Mouse (Mus musculus) embryonic facial prominence, embryonic 11.5 days (tissue): ENCODE data around the gene Scp2. TPM values are rescaled to one million over a fixed set of nuclear protein-coding genes. Genes with fewer than 3 reads are reported as not detected.
A peak's percentile ranks its signal among the peaks of the same experiment; 100 is the strongest.
"Not testable (repeated sequence)": the region's sequence is repeated elsewhere in the genome, so short reads cannot be mapped to it uniquely, and the experiment has no call there.

Source experiments
- ATAC-seq: fragments of 200-750 bp; cut with Nextera tagmentation; replicated peaks from 2 replicates; pipeline ENCODE4 v1.8.0; 2017; ENCODE audit warnings: low read depth; ENCODE audit not compliant: insufficient number of reproducible peaks, low FRiP score, low TSS enrichment
- DNase-seq: peaks from one replicate; pipeline ENCODE4 v3.0.0-alpha.2; 2015; ENCODE audit warnings: low spot score
- H3K27ac ChIP-seq: fragments of 300-500 bp; sonication (generic); replicated peaks from 2 replicates; pipeline ENCODE4 v1.5.1; 2014; ENCODE audit warnings: mild to moderate bottlenecking, low read depth, low read length, control low read depth
- H3K27me3 ChIP-seq: fragments of 300-500 bp; sonication (generic); 2 replicates; pipeline ENCODE4 v1.6.1; 2014; ENCODE audit warnings: mild to moderate bottlenecking, low read length, moderate library complexity, mixed read lengths; ENCODE audit not compliant: control insufficient read depth, insufficient read depth
- H3K36me3 ChIP-seq: fragments of 300-500 bp; sonication (generic); replicated peaks from 2 replicates; pipeline ENCODE4 v1.6.1; 2014; ENCODE audit warnings: low read depth, mild to moderate bottlenecking, low read length, moderate library complexity, mixed read lengths; ENCODE audit not compliant: control insufficient read depth, insufficient read depth
- H3K4me1 ChIP-seq: fragments of 300-500 bp; sonication (generic); 2 replicates; pipeline ENCODE4 v1.6.1; 2014; ENCODE audit warnings: low read length, mixed read lengths; ENCODE audit not compliant: control insufficient read depth, insufficient read depth
- H3K4me2 ChIP-seq: fragments of 300-500 bp; sonication (generic); 2 replicates; pipeline ENCODE4 v1.6.1; 2014; ENCODE audit warnings: low read depth, mild to moderate bottlenecking, control low read depth, low read length, moderate library complexity
- H3K4me3 ChIP-seq: fragments of 300-500 bp; sonication (generic); 2 replicates; pipeline ENCODE4 v1.5.1; 2014; ENCODE audit warnings: low read depth, low read length, control low read depth
- H3K9ac ChIP-seq: fragments of 300-500 bp; sonication (generic); replicated peaks from 2 replicates; pipeline ENCODE4 v1.6.1; 2014; ENCODE audit warnings: mild to moderate bottlenecking, control low read depth, low read length
- H3K9me3 ChIP-seq: fragments of 300-500 bp; sonication (generic); replicated peaks from 2 replicates; pipeline ENCODE4 v1.6.1; 2016; ENCODE audit warnings: mild to moderate bottlenecking, low read length, inconsistent platforms, mixed read lengths; ENCODE audit not compliant: control insufficient read depth
- WGBS: fragments of 180-500 bp; shearing (Covaris S2); extraction: QIAGEN DNeasy Blood & Tissue Kit; methylation state at CpG from one replicate; pipeline ENCODE4 v1.1.7; 2014; 5-methylcytosine and 5-hydroxymethylcytosine counted together
- polyA plus RNA-seq: library from polyadenylated mRNA; unstranded; fragments of >200 nt; fragmentation: Nextera tagmentation; extraction: Ambion mirVana; gene quantifications from 2 replicates; pipeline ENCODE4 v1.2.1, GENCODE M21; 2014

Scp2 gene
- polyA plus RNA-seq, 1 experiment from 2014 or later, result 183 TPM

DNA sequence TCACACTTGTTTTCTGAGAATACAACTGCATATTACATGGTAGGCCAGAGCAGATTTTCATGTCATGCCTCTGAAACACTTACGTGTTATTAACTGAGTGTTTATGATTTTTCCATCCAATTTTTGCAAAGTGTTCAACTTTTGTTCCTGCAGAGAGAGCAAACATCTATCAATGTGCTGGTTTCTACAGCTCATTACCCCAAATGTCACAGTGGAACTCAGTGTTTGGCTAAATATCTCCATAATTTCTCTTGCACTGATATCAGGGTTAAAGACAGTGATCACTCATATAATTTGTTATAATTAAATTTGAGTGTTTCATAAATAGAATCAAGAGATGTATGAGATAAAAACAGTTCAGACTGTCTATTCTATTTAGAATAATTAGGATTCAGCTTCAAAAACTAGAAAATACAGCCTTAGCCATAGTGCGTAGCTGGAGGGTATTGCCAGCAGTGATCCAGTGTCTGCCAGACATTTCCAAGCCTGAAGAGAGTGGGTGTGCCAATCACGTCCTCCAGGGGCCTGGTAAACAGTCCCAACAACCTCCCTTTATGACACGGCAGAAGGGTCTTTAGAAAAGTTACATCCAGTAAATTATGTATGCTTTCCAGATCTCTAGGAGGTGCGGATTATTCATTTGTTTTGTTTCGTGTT, 51.9 kb downstream of the Scp2 start:
- no peak overlapping the region for H3K27ac ChIP-seq
- H3K9me3 ChIP-seq, result no peaks in the 10 kb centered on the region
- WGBS, result 82% methylated on average over 6 of the region's 6 CpGs
- no peak overlapping the region for H3K4me2 ChIP-seq
- H3K36me3 ChIP-seq, result no peaks in the 10 kb centered on the region
- ATAC-seq (no peak), DNase-seq (no peak)
- H3K27me3 ChIP-seq, result no peaks in the 10 kb centered on the region
- H3K4me3 ChIP-seq, result no peak overlapping the region
- no peaks in the 10 kb centered on the region for H3K4me1 ChIP-seq
- no peak overlapping the region for H3K9ac ChIP-seq

DNA sequence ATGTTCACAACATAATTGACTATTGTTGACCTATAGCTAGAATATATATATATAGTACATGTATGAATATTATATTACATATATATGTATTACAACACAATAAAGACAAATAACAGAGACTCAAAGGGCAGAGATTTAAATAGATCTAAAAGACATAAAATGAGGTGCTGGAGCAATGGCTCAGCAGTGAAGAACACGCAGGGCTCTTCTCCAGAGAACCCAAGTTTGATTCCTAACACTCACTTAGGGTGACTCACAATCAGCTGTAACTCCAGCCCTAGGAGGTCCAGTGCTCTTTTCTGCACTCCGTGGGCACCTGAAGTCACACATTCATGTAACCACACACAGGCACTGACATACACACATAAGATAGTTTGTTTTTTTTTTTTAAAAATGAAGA, 60.8 kb downstream of the Scp2 start:
- Histone ChIP-seq H3K27ac (no peak overlapping the region), H3K36me3 (no peaks in the 10 kb centered on the region), H3K9me3 (no peaks in the 10 kb centered on the region), H3K27me3 (no peaks in the 10 kb centered on the region), H3K4me3 (no peak overlapping the region), H3K4me2 (no peak overlapping the region), H3K4me1 (no peaks in the 10 kb centered on the region), H3K9ac (no peak overlapping the region)
- DNase-seq, result no peak
- ATAC-seq, result no peak
- WGBS, result 91% methylated on average over 2 of the region's 2 CpGs

DNA sequence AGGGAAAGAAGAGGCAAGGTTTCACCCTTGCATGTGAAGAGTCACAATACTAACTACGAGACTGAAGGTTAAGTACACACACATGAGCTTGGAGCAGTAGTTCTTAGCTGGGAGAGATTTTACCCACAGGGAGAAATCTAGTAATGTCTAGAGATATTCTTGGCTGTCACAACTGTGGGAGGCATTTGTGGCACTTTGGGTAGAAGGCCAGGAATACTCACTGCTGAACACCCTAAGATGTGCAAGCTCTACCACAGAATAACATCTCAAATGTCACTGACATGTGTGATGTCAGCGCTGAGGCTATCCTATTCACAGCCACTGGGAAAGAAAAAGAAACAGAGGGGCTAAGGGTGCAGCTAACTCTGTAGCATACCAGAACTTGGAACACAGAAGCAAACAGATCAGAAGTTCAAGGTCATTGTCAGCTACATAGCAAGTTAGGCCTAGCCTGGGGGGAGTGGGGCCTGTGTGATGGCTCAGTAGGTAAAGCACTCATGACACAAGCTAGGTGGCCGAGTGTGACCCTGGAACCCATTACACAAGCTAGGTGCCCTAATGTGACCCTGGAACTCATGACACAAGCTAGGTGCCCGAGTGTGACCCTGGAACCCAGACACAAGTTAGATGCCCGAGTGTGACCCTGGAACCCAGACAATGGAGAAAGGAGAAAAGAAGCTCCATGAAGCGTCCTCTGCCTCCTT, 61.6 kb downstream of the Scp2 start:
- Histone ChIP-seq H3K4me1 (no peaks in the 10 kb centered on the region), H3K27ac (no peak overlapping the region), H3K4me2 (no peak overlapping the region), H3K27me3 (no peaks in the 10 kb centered on the region), H3K9me3 (no peaks in the 10 kb centered on the region), H3K4me3 (no peak overlapping the region), H3K36me3 (no peaks in the 10 kb centered on the region), H3K9ac (no peak overlapping the region)
- DNase-seq (no peak), ATAC-seq (no peak)
- WGBS, result 73% methylated on average over 6 of the region's 6 CpGs

DNA sequence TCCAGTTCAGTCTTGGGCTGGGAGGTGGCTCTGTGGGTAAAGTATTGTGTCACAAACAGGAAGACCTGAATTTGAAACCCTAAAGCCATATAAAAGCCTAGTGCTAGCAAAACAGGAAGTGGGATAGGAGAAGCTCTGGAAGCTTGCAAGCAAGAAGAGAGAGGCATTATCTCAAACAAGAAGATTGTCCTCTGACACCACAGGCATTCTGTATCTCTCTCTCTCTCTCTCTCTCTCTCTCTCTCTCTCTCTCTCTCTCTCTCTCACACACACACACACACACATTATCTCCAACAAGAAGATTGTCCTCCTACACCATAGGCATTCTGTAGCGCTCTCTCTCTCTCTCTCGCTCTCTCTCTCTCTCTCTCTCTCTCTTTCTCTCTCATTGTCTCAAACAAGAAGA, 62.4 kb downstream of the Scp2 start:
- H3K36me3 ChIP-seq, result no peaks in the 10 kb centered on the region
- no peak overlapping the region for H3K4me2 ChIP-seq
- 92% methylated on average over 2 of the region's 2 CpGs for WGBS
- H3K27me3 ChIP-seq, result no peaks in the 10 kb centered on the region
- no peaks in the 10 kb centered on the region for H3K9me3 ChIP-seq
- no peak overlapping the region for H3K4me3 ChIP-seq
- no peak overlapping the region for H3K9ac ChIP-seq
- no peaks in the 10 kb centered on the region for H3K4me1 ChIP-seq
- ATAC-seq (no peak), DNase-seq (no peak)
- H3K27ac ChIP-seq, result no peak overlapping the region

DNA sequence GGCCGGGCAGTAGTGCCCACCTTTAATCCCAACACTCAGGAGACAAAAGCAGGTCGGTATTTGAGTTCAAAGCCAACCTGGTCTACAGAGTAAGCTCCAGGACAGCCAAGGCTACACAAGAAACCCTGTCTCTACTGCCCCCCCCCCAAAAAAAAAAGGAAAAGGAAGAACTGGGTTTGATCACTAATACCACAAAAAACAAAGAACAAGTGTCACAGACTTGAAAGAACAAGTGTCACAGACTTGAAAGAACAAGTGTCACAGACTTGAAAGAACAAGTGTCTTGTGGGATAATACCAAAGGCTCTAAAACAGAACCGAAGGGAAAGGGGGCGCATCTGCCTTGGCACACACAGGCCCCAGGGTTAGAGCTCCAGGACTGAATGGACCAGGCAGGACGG, 63.9 kb downstream of the Scp2 start:
- H3K9ac ChIP-seq, result no peak overlapping the region
- H3K4me3 ChIP-seq, result no peak overlapping the region
- 82% methylated on average over 5 of the region's 5 CpGs for WGBS
- no peaks in the 10 kb centered on the region for H3K27me3 ChIP-seq
- no peak for ATAC-seq
- no peaks in the 10 kb centered on the region for H3K4me1 ChIP-seq
- H3K36me3 ChIP-seq, result no peaks in the 10 kb centered on the region
- no peak overlapping the region for H3K4me2 ChIP-seq
- DNase-seq, result no peak
- no peaks in the 10 kb centered on the region for H3K9me3 ChIP-seq
- H3K27ac ChIP-seq, result no peak overlapping the region

DNA sequence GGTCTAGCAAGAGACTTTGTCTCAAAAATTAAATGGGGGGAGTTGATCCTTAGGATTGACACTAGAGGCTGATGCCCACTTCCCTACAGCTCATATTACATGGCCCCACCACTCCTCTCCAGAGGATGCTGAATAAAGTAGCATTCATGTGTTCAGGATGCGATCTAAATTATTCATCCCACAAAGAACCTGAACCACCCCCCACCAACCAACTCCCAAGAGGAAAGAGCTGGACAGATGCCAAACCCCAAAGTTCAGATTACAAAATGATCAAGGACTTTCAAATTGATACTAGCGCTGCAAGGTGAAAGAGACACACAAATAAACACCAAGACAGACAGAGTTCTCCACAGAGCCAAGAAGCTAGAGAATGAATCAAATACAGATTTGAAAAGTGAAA, 65.0 kb downstream of the Scp2 start:
- WGBS, result 51% methylated on average over 2 of the region's 2 CpGs
- Histone ChIP-seq H3K4me1 (no peaks in the 10 kb centered on the region), H3K27me3 (no peaks in the 10 kb centered on the region), H3K4me2 (no peak overlapping the region), H3K9me3 (no peaks in the 10 kb centered on the region), H3K9ac (no peak overlapping the region), H3K4me3 (no peak overlapping the region), H3K27ac (no peak overlapping the region), H3K36me3 (no peaks in the 10 kb centered on the region)
- ATAC-seq (peak; percentile 56; the same call in 1 of the 2 replicates), DNase-seq (peak; percentile 58)

DNA sequence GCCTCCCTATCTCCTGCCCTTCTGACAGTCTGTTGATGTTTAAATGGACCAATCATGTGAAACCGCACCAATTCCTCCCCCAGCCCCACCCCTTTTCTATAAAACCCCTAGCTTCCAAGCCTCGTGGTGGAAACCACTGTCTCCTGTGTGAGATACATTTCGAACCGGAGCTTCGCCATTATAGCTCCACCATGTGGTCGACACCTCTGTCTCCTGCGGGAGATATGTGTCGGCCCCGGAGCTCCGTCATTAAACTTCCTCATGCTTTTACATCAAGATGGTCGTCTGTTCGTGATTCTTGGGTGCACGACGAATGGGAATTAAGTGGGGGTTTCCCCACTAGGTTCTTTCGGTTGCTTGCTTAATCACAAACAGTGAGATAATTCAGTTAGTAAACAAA, 65.6 kb downstream of the Scp2 start:
- ATAC-seq, H3K4me1 ChIP-seq: not testable (repeated sequence)

DNA sequence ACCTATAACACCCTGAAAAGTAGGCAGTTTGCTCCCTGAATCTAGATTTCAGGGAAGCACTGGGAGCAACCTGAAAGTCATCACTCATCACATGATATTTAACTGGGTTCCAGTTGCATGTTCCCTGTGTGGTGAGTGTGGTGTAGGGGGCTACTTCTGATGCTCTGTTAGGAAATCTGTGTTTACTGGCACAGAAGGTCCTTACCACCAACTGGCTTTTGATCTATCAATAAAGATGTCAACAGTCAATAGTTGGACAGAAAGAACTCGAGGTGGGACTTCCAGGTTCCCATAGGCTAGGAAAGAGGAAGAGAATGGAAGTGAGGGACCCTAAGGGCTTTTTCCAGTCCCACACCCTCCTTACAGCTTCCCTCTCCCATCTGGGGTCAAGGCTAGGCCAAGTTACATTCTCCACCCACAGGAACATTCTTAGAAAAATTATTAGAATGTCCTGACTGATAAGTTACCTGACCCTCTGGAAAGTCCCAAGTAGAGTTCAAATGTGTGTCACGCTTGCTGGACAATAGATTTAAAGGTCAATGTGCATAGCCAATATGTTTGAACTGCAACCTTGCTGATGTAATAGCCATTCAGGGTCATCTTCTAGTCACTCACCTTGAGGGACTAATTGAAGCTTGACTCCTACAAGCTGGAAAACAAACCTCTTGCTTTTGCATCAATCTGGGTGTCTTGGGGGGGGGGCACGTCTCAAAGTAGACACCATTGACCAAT, 67.4 kb downstream of the Scp2 start:
- Histone ChIP-seq H3K36me3 (no peaks in the 10 kb centered on the region), H3K4me2 (no peak overlapping the region), H3K27ac (no peak overlapping the region), H3K27me3 (no peaks in the 10 kb centered on the region), H3K4me1 (no peaks in the 10 kb centered on the region), H3K9me3 (no peaks in the 10 kb centered on the region), H3K9ac (no peak overlapping the region), H3K4me3 (no peak overlapping the region)
- no peak for DNase-seq
- 77% methylated on average over 3 of the region's 3 CpGs for WGBS
- no peak for ATAC-seq

More for the DNA sequence above, 65.6 kb downstream of the Scp2 start:
- not testable (repeated sequence) for H3K9ac ChIP-seq, H3K4me3 ChIP-seq, H3K27me3 ChIP-seq, H3K9me3 ChIP-seq, H3K36me3 ChIP-seq, H3K27ac ChIP-seq, DNase-seq, H3K4me2 ChIP-seq
- 83% methylated on average over 15 of the region's 15 CpGs for WGBS
